ENCODE assay signal across 18 mouse cellular contexts in genomic region chr8:54053210-54053609, GRCm38 (mm10). TPM values are rescaled to one million over a fixed set of nuclear protein-coding genes. Genes with fewer than 3 reads are reported as not detected.
DNase-seq lines count a peak whose midpoint lies in the region; ATAC-seq and TF ChIP-seq lines count a peak whose summit lies in the region.
"Had no signal": no experiment of that assay in that cellular context is flagged by ENCODE, and none has a peak within 500 bp of the region (broad histone marks: within the 10 kb centered on the region; RNA-seq: fewer than 3 reads in every experiment).

No protein-coding gene starts in this region.

- no peaks in the 10 kb centered on the region for H3K36me3 ChIP-seq in hindbrain, embryonic 11.5 days (ENCODE audit: control insufficient read depth, insufficient read depth, low read length)
- no peaks in the 10 kb centered on the region for H3K36me3 ChIP-seq in hindbrain, embryonic 13.5 days
- no peaks in the 10 kb centered on the region for H3K36me3 ChIP-seq in midbrain, embryonic 12.5 days
- H3K36me3 ChIP-seq: stomach, embryonic 15.5 days had no signal

- 15% methylated on average over 1 of the region's 1 CpGs for WGBS in hindbrain, embryonic 11.5 days
- WGBS in hindbrain, embryonic 13.5 days = 6% methylated on average over 1 of the region's 1 CpGs
- 11% methylated on average over 1 of the region's 1 CpGs for WGBS in midbrain, embryonic 12.5 days

- no peak for TF ChIP-seq CTCF in left cerebral cortex, adult 2 months (IDR thresholded peaks at IDR 0.05)

- H3K4me3 ChIP-seq in hindbrain, embryonic 11.5 days (ENCODE audit: low read depth, low read length) = no peak overlapping the region
- no peak overlapping the region for H3K4me3 ChIP-seq in hindbrain, embryonic 13.5 days
- no peak overlapping the region for H3K4me3 ChIP-seq in midbrain, embryonic 12.5 days
- no peak overlapping the region for H3K4me3 ChIP-seq in left cerebral cortex, adult 2 months
- H3K4me3 ChIP-seq: stomach, embryonic 15.5 days had no signal

- peak; percentile 75; the same call in 1 of the 2 replicates for ATAC-seq in hindbrain, embryonic 11.5 days (ENCODE audit: low FRiP score)
- ATAC-seq in hindbrain, embryonic 13.5 days (ENCODE audit: low FRiP score) = no peak
- ATAC-seq in midbrain, embryonic 12.5 days (ENCODE audit: low FRiP score, low read depth) = peak; percentile 80
- ATAC-seq: activated CD4-positive, CD25-positive, alpha-beta regulatory T cell, adult 4 months; Patski had no signal

- intact Hi-C loops in left cerebral cortex, adult 2 months (cut with DNase I) = no loop called here

- no peak overlapping the region for H3K9ac ChIP-seq in hindbrain, embryonic 11.5 days (ENCODE audit: low read depth, low read length)
- H3K9ac ChIP-seq in hindbrain, embryonic 13.5 days = no peak overlapping the region
- H3K9ac ChIP-seq in midbrain, embryonic 12.5 days (replicated peaks) = no peak overlapping the region
- H3K9ac ChIP-seq: stomach, embryonic 15.5 days had no signal

- DNase-seq in hindbrain, embryonic 11.5 days (ENCODE audit: low spot score) = peak; percentile 47
- peak; percentile 71 for DNase-seq in embryo, embryonic 10 days (ENCODE audit: low spot score)
- peak; percentile 57 for DNase-seq in retina, embryonic 14.5 days (ENCODE audit: low spot score)
- DNase-seq in left cerebral cortex, adult 2 months (ENCODE audit: extremely low spot score in 1 of 2, low spot score in 2 of 2) = no peak
- no peak for DNase-seq in right cerebral cortex, postnatal 14 days
- DNase-seq: adrenal gland, postnatal 25 days; cerebellum, postnatal 10 days; gastrocnemius, postnatal 36 days; kidney, adult 8-10 months; kidney, postnatal 25 days; lung, adult 18-20 months; thymus, adult 2 months had no signal

- H3K9me3 ChIP-seq in hindbrain, embryonic 11.5 days (ENCODE audit: control insufficient read depth, low read length) = no peaks in the 10 kb centered on the region
- H3K9me3 ChIP-seq in hindbrain, embryonic 13.5 days = no peaks in the 10 kb centered on the region
- H3K9me3 ChIP-seq in midbrain, embryonic 12.5 days = no peaks in the 10 kb centered on the region
- H3K9me3 ChIP-seq: stomach, embryonic 15.5 days had no signal

- H3K4me1 ChIP-seq in hindbrain, embryonic 11.5 days (replicated peaks; ENCODE audit: control insufficient read depth, insufficient read depth, low read length) = no peaks in the 10 kb centered on the region
- H3K4me1 ChIP-seq in hindbrain, embryonic 13.5 days (replicated peaks) = no peaks in the 10 kb centered on the region
- peaks cover 4% of the 10 kb centered on the region; the same call in 1 of the 2 replicates for H3K4me1 ChIP-seq in midbrain, embryonic 12.5 days
- H3K4me1 ChIP-seq: stomach, embryonic 15.5 days had no signal

- no peak overlapping the region for H3K27ac ChIP-seq in hindbrain, embryonic 11.5 days (ENCODE audit: low read depth, low read length)
- H3K27ac ChIP-seq in hindbrain, embryonic 13.5 days = no peak overlapping the region
- H3K27ac ChIP-seq in midbrain, embryonic 12.5 days (replicated peaks) = no peak overlapping the region
- H3K27ac ChIP-seq in left cerebral cortex, adult 2 months = no peak overlapping the region
- H3K27ac ChIP-seq: macrophage; stomach, embryonic 15.5 days had no signal

- no peaks in the 10 kb centered on the region for H3K27me3 ChIP-seq in hindbrain, embryonic 11.5 days (ENCODE audit: control insufficient read depth, insufficient read depth, low read length)
- H3K27me3 ChIP-seq in hindbrain, embryonic 13.5 days = no peaks in the 10 kb centered on the region
- no peaks in the 10 kb centered on the region for H3K27me3 ChIP-seq in midbrain, embryonic 12.5 days
- H3K27me3 ChIP-seq: Patski; stomach, embryonic 15.5 days had no signal

- H3K4me2 ChIP-seq in hindbrain, embryonic 11.5 days (replicated peaks; ENCODE audit: low read depth, low read length) = no peak overlapping the region
- H3K4me2 ChIP-seq in hindbrain, embryonic 13.5 days = no peak overlapping the region
- H3K4me2 ChIP-seq in midbrain, embryonic 12.5 days (replicated peaks) = no peak overlapping the region
- H3K4me2 ChIP-seq: stomach, embryonic 15.5 days had no signal

RNA-seq across cellular contexts. Expression of gene Vegfc, which starts 24.2 kb away (rescaled TPM):
- 5.9 and 7.2 TPM in 2 replicates for polyA plus RNA-seq in hindbrain, embryonic 11.5 days (2014; fragmentation: Nextera tagmentation; extraction: Ambion mirVana)
- 2.5 and 3.4 TPM in 2 replicates for polyA plus RNA-seq in hindbrain, embryonic 13.5 days (2015; fragmentation: Nextera tagmentation; extraction: Ambion mirVana)
- 4.4 and 5.7 TPM in 2 replicates for polyA plus RNA-seq in midbrain, embryonic 12.5 days (2016; fragmentation: Nextera tagmentation; extraction: Ambion mirVana)
- 1 to 10 TPM; 3.3 to 4.3 TPM for total RNA-seq in left cerebral cortex, adult 2 months (2021)
- polyA plus RNA-seq: macrophage had no signal

Comparison
In these comparisons a context has a peak if more than half of its experiments do, and no peak if none do; other contexts are left out.
1. DNase-seq: peak in hindbrain, embryonic 11.5 days (single experiment), embryo, embryonic 10 days (single experiment) and retina, embryonic 14.5 days (single experiment); none in left cerebral cortex, adult 2 months (0 of 2) and right cerebral cortex, postnatal 14 days (single experiment).